Mouse (Mus musculus): ENCODE results near the gene Zfp740. TPM values are rescaled to one million over a fixed set of nuclear protein-coding genes. Genes with fewer than 3 reads are reported as not detected.

The Zfp740 gene
- polyA plus RNA-seq, 1 experiment, result 45.8 TPM

GRCm38 (mm10) chr15:102245461-102245881 lies 42.4 kb downstream of the Zfp740 start:
- peak overlapping the region; percentile 79 for H3ac ChIP-seq (ENCODE audit: control insufficient read depth, insufficient read length, low read depth)
- no peak for TF ChIP-seq MYOD1 (IDR thresholded peaks at IDR 0.05; ENCODE audit: control insufficient read depth, insufficient read length, low read depth)

DNA sequence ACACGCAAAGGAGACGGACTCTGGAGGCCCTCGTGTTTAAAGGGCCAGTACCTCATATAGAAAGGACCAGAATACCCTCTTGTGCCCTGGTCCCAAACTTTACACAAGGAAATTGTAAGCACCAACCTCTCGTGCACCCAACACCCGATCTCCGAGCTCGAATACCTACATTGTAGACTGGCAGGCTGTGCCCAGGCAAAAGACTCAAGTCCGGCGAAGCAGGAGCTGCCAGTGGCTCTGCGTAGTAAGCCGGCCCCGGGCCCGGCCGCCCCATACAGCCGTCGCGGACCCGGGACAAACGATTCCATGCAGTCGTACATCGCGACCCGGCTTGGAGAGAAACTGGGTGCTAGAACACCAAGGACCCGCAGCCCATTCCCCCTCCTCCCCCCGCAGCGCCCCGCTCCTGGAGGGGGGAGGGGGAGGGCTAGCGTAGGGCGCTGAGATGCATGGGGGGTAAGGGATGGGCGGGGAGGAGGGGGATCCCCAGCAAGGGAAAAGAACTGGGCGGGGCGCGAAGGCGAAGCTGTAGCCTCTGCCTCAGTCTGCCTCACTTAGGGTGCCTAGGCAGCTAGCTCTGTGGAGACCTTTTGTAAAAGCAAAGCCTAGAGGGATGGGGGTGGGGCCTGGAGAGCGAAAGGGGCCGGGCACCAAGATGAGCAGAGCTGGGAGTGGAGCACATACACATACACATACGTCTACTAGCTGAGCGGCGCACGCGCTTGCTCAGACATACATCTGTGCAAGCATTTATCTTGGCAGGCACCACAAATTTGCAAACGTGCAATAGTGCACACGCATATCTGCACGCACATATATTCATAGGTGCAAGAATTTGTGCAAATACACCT lies 43.1 kb downstream of the Zfp740 start:
- peak overlapping the region; percentile 79 for H3ac ChIP-seq (ENCODE audit: control insufficient read depth, insufficient read length, low read depth)
- peaks cover 56% of the 10 kb centered on the region for H3K79me2 ChIP-seq (ENCODE audit: control insufficient read depth, insufficient read depth)
- H3K79me3 ChIP-seq (ENCODE audit: low read depth), result peaks cover 36% of the 10 kb centered on the region
- H3K4me3 ChIP-seq (ENCODE audit: insufficient read depth, poor library complexity, severe bottlenecking), result peak overlapping the region; percentile 52
- no peak for TF ChIP-seq MYOD1 (IDR thresholded peaks at IDR 0.05; ENCODE audit: control insufficient read depth, insufficient read length, low read depth)
- TF ChIP-seq CTCF (IDR thresholded peaks at IDR 0.05; ENCODE audit: control insufficient read depth, insufficient read depth, insufficient read length), result no peak
- TF ChIP-seq FOSL1 (IDR thresholded peaks at IDR 0.05; ENCODE audit: insufficient read depth, low read length, poor library complexity, severe bottlenecking), result no peak
- TF ChIP-seq USF1 (IDR thresholded peaks at IDR 0.05; ENCODE audit: low read depth), result no peak
- TF ChIP-seq CEBPB (IDR thresholded peaks at IDR 0.05; ENCODE audit: low read depth), result no peak
- no peak for TF ChIP-seq MAX (IDR thresholded peaks at IDR 0.05)
- no peak for TF ChIP-seq MYOG (IDR thresholded peaks at IDR 0.05; ENCODE audit: control insufficient read depth, extremely low read depth, insufficient read length)
- H3K36me3 ChIP-seq (ENCODE audit: control insufficient read depth, insufficient read depth), result peaks cover 33% of the 10 kb centered on the region
- H3K27me3 ChIP-seq (ENCODE audit: control insufficient read depth, insufficient read depth, insufficient read length), result no peaks in the 10 kb centered on the region

More at GRCm38 (mm10) chr15:102245461-102245881, 42.4 kb downstream of the Zfp740 start:
- peaks cover 63% of the 10 kb centered on the region for H3K79me2 ChIP-seq (ENCODE audit: control insufficient read depth, insufficient read depth)
- H3K27me3 ChIP-seq (ENCODE audit: control insufficient read depth, insufficient read depth, insufficient read length), result no peaks in the 10 kb centered on the region
- H3K36me3 ChIP-seq (ENCODE audit: control insufficient read depth, insufficient read depth), result peaks cover 32% of the 10 kb centered on the region
- peaks cover 41% of the 10 kb centered on the region for H3K79me3 ChIP-seq (ENCODE audit: low read depth)
- H3K4me3 ChIP-seq (ENCODE audit: insufficient read depth, poor library complexity, severe bottlenecking), result peak overlapping the region; percentile 52

DNA sequence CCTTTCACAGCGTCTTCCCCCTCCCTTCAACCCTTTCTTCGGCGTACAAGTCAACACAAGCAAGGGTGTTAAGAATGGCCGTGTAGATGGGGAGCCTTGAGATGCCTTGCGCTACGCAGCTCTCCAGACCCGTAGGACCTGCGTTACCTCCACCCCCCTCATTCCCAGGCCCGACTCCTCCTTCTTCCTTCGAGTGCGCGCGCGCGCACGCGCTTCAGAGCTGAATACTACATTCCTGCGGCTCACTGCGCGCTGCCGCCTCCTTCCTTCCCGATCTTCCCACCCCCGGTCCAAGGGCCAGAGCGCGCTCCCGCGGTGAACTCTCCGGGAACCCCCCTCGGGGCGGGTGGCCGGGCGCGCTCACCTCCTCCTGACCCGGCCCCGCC lies 43.8 kb downstream of the Zfp740 start:
- H3K79me3 ChIP-seq (ENCODE audit: low read depth), result peaks cover 28% of the 10 kb centered on the region
- H3K4me3 ChIP-seq (ENCODE audit: insufficient read depth, poor library complexity, severe bottlenecking), result peak overlapping the region; percentile 52
- peaks cover 54% of the 10 kb centered on the region for H3K79me2 ChIP-seq (ENCODE audit: control insufficient read depth, insufficient read depth)
- H3K36me3 ChIP-seq (ENCODE audit: control insufficient read depth, insufficient read depth), result peaks cover 33% of the 10 kb centered on the region
- H3ac ChIP-seq (ENCODE audit: control insufficient read depth, insufficient read length, low read depth), result peak overlapping the region; percentile 79
- TF ChIP-seq USF1 (IDR thresholded peaks at IDR 0.05; ENCODE audit: low read depth), result no peak
- TF ChIP-seq MAX (IDR thresholded peaks at IDR 0.05), result peak; percentile 85
- TF ChIP-seq MYOG (IDR thresholded peaks at IDR 0.05; ENCODE audit: control insufficient read depth, extremely low read depth, insufficient read length), result no peak
- no peaks in the 10 kb centered on the region for H3K27me3 ChIP-seq (ENCODE audit: control insufficient read depth, insufficient read depth, insufficient read length)

GRCm38 (mm10) chr15:102247252-102248130 lies 44.4 kb downstream of the Zfp740 start:
- peaks cover 33% of the 10 kb centered on the region for H3K36me3 ChIP-seq (ENCODE audit: control insufficient read depth, insufficient read depth)
- H3ac ChIP-seq (ENCODE audit: control insufficient read depth, insufficient read length, low read depth), result peak overlapping the region; percentile 75
- peak overlapping the region; percentile 52 for H3K4me3 ChIP-seq (ENCODE audit: insufficient read depth, poor library complexity, severe bottlenecking)
- peaks cover 54% of the 10 kb centered on the region for H3K79me2 ChIP-seq (ENCODE audit: control insufficient read depth, insufficient read depth)
- no peaks in the 10 kb centered on the region for H3K27me3 ChIP-seq (ENCODE audit: control insufficient read depth, insufficient read depth, insufficient read length)
- peaks cover 22% of the 10 kb centered on the region for H3K79me3 ChIP-seq (ENCODE audit: low read depth)
- no peak for TF ChIP-seq USF1 (IDR thresholded peaks at IDR 0.05; ENCODE audit: low read depth)
- TF ChIP-seq CEBPB (IDR thresholded peaks at IDR 0.05; ENCODE audit: low read depth), result no peak
- TF ChIP-seq MAX (IDR thresholded peaks at IDR 0.05), result no peak
- no peak for TF ChIP-seq MYOG (IDR thresholded peaks at IDR 0.05; ENCODE audit: control insufficient read depth, extremely low read depth, insufficient read length)

DNA sequence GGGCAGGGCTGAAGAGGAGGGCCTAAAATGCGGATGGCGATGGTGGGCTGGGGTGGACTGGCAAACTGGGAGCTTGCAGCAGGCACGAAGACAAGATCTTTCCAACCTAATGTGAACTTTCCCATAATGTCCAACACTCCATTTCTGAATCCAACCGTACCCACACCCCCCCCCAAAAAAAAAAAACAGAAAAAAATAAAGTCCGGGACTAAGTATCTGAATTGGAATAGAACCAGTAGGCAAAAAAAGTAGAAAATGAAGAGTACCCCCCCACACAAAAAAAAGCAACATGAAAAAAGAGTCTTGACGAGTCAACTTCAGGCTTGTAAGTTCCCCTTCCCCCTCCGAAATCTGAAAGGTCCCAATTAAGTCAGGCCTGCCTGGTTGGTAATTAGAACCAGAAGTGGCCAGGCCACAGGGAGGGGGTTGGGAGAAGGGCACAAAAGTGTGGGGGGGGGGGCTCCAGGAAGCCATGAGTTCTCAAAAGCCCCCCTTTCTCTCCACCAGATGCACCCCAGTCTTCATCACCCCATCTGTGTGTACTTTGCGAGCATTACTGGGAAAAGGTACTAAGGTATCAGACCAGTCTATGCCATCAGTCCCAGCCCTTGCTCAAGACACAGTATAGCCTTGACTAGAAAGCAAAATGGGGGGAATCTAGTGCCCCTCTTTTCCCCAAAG lies 45.2 kb downstream of the Zfp740 start:
- Histone ChIP-seq H3ac (ENCODE audit: control insufficient read depth, insufficient read length, low read depth) (peak overlapping the region; percentile 75), H3K4me3 (ENCODE audit: insufficient read depth, poor library complexity, severe bottlenecking) (peak overlapping the region; percentile 52), H3K36me3 (ENCODE audit: control insufficient read depth, insufficient read depth) (peaks cover 37% of the 10 kb centered on the region), H3K79me3 (ENCODE audit: low read depth) (peaks cover 15% of the 10 kb centered on the region), H3K79me2 (ENCODE audit: control insufficient read depth, insufficient read depth) (peaks cover 53% of the 10 kb centered on the region), H3K27me3 (ENCODE audit: control insufficient read depth, insufficient read depth, insufficient read length) (no peaks in the 10 kb centered on the region)
- TF ChIP-seq CTCF (IDR thresholded peaks at IDR 0.05; ENCODE audit: control insufficient read depth, insufficient read depth, insufficient read length) (no peak), MYOD1 (IDR thresholded peaks at IDR 0.05; ENCODE audit: control insufficient read depth, insufficient read length, low read depth) (no peak), USF1 (IDR thresholded peaks at IDR 0.05; ENCODE audit: low read depth) (no peak), MAX (IDR thresholded peaks at IDR 0.05) (no peak), FOSL1 (IDR thresholded peaks at IDR 0.05; ENCODE audit: insufficient read depth, low read length, poor library complexity, severe bottlenecking) (no peak), CEBPB (IDR thresholded peaks at IDR 0.05; ENCODE audit: low read depth) (no peak), MYOG (IDR thresholded peaks at IDR 0.05; ENCODE audit: control insufficient read depth, extremely low read depth, insufficient read length) (no peak)

All from C2C12 (cell line).